Mouse (Mus musculus): Measurements from ENCODE around the gene Ifit2.

DNA sequence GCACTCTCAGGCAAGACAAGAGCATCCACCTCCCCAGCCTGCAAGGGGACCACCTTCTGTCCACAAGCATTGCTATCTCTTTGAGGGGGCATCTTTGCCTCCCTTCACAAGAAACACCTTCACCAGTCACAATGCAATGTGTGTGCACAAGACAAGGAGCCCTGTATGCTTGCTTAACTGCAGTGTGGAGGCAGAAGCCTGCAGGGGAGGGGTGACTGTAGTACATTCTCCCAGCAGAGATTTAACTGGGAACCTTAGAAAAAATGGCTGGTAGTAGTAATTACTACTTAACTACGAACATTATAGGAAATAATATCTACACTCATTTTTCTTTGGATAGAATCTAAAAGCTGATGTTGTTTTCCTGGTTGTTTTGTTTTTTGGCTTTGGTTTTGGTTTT is 28.5 kb upstream of the Ifit2 start:
- TF ChIP-seq POLR2A (IDR thresholded peaks at IDR 0.05; ENCODE audit: borderline replicate concordance, insufficient read depth, low read length), result no peak
- TF ChIP-seq CTCF (IDR thresholded peaks at IDR 0.05; ENCODE audit: borderline replicate concordance, insufficient read depth, low read depth, low read length), result no peak
